Mouse (Mus musculus) limb, embryonic 13.5 days (tissue): ENCODE results near the gene Cask. TPM values are rescaled to one million over a fixed set of nuclear protein-coding genes. Genes with fewer than 3 reads are reported as not detected.
"Not testable (repeated sequence)": the region's sequence is repeated elsewhere in the genome, so short reads cannot be mapped to it uniquely, and the experiment has no call there.

Experiments used
- ATAC-seq: fragments of 200-750 bp; cut with Nextera tagmentation; 2 replicates; pipeline ENCODE4 v1.8.0; 2017; ENCODE audit warnings: low read depth, moderate number of reproducible peaks, moderate TSS enrichment; ENCODE audit not compliant: low FRiP score
- H3K27ac ChIP-seq: fragments of 300-500 bp; sonication (generic); 2 replicates; pipeline ENCODE4 v1.5.1; 2015; ENCODE audit warnings: inconsistent platforms, mild to moderate bottlenecking, moderate library complexity
- H3K27me3 ChIP-seq: fragments of 300-500 bp; sonication (generic); 2 replicates; pipeline ENCODE4 v1.6.1; 2015; ENCODE audit warnings: mild to moderate bottlenecking, inconsistent platforms
- H3K36me3 ChIP-seq: fragments of 300-500 bp; sonication (generic); 2 replicates; pipeline ENCODE4 v1.6.1; 2015; ENCODE audit warnings: inconsistent platforms, mild to moderate bottlenecking, moderate library complexity
- H3K4me1 ChIP-seq: fragments of 300-500 bp; sonication (generic); 2 replicates; pipeline ENCODE4 v1.6.1; 2015; ENCODE audit warnings: inconsistent platforms
- H3K4me2 ChIP-seq: fragments of 300-500 bp; sonication (generic); replicated peaks from 2 replicates; pipeline ENCODE4 v1.6.1; 2015; ENCODE audit warnings: inconsistent platforms, mild to moderate bottlenecking, moderate library complexity
- H3K4me3 ChIP-seq: fragments of 300-500 bp; sonication (generic); 2 replicates; pipeline ENCODE4 v1.5.1; 2015; ENCODE audit warnings: moderate library complexity, mild to moderate bottlenecking, inconsistent platforms
- H3K9ac ChIP-seq: fragments of 300-500 bp; sonication (generic); 2 replicates; pipeline ENCODE4 v1.6.1; 2015; ENCODE audit warnings: mild to moderate bottlenecking, inconsistent platforms
- H3K9me3 ChIP-seq: fragments of 300-500 bp; sonication (generic); 2 replicates; pipeline ENCODE4 v1.6.1; 2016; ENCODE audit warnings: inconsistent platforms
- WGBS: fragments of 180-500 bp; shearing (Covaris S2); methylation state at CpG from one replicate; pipeline ENCODE4 v1.1.7; 2015; 5-methylcytosine and 5-hydroxymethylcytosine counted together
- polyA plus RNA-seq: library from polyadenylated mRNA; unstranded; fragments of >200 nt; fragmentation: Nextera tagmentation; extraction: Ambion mirVana; gene quantifications from 2 replicates; pipeline ENCODE4 v1.2.1, GENCODE M21; 2015

Gene Cask
- polyA plus RNA-seq, 1 experiment from 2014 or later, result 20.4 TPM

DNA sequence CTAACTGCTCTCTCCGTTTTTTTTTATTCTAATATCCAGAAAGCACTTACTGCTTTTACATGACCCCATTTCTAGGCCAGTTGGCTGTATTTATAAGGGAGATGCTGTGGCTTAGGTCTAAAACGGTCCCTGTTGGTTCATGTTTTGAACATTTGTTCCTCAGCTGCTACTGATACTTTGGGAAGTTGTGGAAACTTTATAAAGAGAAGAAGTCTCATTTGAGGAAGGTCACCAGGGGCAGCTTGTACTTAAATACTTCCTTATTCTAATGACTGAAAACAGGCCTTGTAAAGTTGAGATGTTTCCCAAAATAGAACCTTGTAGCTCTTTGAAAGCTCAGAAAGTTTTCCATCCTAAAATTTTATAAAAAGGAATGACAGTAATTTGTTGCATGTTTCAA lies 52.4 kb downstream of the Cask start:
- WGBS, result 41% methylated on average over 2 of the region's 2 CpGs
- Histone ChIP-seq H3K4me1 (no peaks in the 10 kb centered on the region), H3K27ac (no peak overlapping the region), H3K9me3 (no peaks in the 10 kb centered on the region), H3K27me3 (no peaks in the 10 kb centered on the region), H3K4me2 (no peak overlapping the region), H3K36me3 (no peaks in the 10 kb centered on the region), H3K9ac (no peak overlapping the region), H3K4me3 (no peak overlapping the region)
- ATAC-seq, result no peak

DNA sequence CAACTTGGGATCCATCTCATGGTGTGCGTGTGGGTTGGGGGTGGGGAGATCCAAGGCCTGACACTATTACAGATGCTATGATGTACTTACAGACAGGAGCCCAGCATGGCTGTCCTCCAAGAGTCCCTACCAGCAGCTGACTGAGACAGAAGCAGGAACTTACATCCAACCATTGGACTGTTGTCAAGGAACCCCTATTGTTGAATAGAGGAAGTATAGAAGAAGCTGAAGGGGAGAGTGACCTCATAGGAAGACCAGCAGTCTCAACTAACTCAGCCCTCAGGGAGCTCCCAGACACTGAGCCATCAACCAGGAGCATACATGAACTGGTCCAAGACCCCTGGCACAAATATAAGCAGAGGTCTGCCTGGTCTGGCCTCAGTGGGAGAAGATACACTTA lies 85.5 kb downstream of the Cask start:
- Histone ChIP-seq H3K36me3 (no peaks in the 10 kb centered on the region), H3K27me3 (no peaks in the 10 kb centered on the region), H3K9ac (no peak overlapping the region), H3K4me2 (no peak overlapping the region), H3K27ac (no peak overlapping the region), H3K9me3 (no peaks in the 10 kb centered on the region), H3K4me3 (no peak overlapping the region), H3K4me1 (no peaks in the 10 kb centered on the region)
- ATAC-seq, result no peak
- WGBS, result 94% methylated on average over 1 of the region's 1 CpGs

DNA sequence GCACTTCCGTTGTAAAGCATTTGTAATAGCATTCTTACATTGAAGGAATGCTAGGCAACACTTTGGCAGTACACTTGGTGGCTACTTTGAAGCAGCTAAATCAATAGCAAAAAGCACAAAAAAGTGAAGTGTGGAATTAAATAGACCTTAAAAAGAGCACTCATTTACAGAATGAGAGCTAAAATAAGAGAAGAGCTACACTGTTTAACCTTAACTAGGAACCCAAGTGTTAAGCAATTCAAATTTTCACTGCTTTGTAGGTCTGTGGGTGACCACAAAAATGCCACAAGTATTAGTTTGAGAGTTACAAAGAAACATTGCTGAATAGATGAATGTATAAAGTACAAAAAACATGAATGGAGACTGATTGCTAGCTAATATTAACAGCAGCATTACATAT lies 86.1 kb downstream of the Cask start:
- Histone ChIP-seq H3K27me3 (no peaks in the 10 kb centered on the region), H3K27ac (no peak overlapping the region), H3K4me2 (no peak overlapping the region), H3K36me3 (no peaks in the 10 kb centered on the region), H3K4me1 (no peaks in the 10 kb centered on the region), H3K9me3 (no peaks in the 10 kb centered on the region), H3K4me3 (no peak overlapping the region), H3K9ac (no peak overlapping the region)
- ATAC-seq, result no peak
- 81% methylated on average over 1 of the region's 1 CpGs for WGBS

DNA sequence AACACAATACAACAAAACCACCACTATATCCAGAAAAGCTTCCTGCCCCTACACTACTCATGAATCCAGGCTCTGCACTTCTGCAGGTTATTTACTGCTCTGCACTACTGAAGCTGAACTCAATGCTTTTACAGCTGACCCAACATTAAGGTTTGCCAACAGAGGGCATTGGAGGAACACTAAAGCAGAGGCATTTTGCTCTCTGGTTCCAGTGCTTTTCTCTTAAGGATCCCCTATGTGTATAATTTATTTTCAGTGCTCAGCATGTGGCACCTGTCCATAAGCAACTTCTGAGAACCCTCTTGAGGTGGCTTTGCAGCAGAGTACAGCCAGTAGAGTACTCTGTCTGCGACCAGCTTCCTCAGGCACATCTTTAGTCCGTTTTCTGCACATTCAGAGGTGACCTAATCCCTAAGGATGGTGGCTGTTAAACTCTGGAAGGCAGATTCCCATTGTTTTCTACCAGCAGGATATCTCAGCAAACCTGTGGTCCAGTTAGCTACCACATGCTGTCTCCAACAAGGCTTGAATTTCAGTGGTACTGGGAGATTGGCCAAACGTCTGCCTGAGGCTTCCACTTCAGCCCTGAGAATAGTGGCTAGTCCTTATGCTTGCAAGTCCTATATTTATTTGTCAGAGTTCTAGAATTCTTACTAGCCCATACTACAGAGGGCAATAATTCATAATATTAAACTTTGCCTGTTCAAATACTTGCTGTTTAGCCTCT lies 93.7 kb downstream of the Cask start:
- 32% methylated on average over 3 of the region's 3 CpGs for WGBS
- no peak for ATAC-seq
- no peaks in the 10 kb centered on the region for H3K27me3 ChIP-seq
- no peaks in the 10 kb centered on the region for H3K9me3 ChIP-seq
- H3K36me3 ChIP-seq, result no peaks in the 10 kb centered on the region
- no peak overlapping the region for H3K27ac ChIP-seq
- no peak overlapping the region for H3K4me2 ChIP-seq
- H3K9ac ChIP-seq, result no peak overlapping the region
- no peaks in the 10 kb centered on the region for H3K4me1 ChIP-seq
- H3K4me3 ChIP-seq, result no peak overlapping the region

GRCm38 (mm10) chrX:13741110-13741509 lies 110.1 kb downstream of the Cask start:
- ATAC-seq, result no peak
- Histone ChIP-seq H3K27ac (no peak overlapping the region), H3K36me3 (no peaks in the 10 kb centered on the region), H3K9ac (no peak overlapping the region), H3K4me1 (0 out of 2 replicates have a peak, but pooled peaks cover 5% of the 10 kb centered on the region), H3K27me3 (no peaks in the 10 kb centered on the region), H3K9me3 (0 out of 2 replicates have a peak, but pooled peaks cover 6% of the 10 kb centered on the region), H3K4me2 (no peak overlapping the region), H3K4me3 (no peak overlapping the region)
- WGBS, result 62% methylated on average over 2 of the region's 2 CpGs

DNA sequence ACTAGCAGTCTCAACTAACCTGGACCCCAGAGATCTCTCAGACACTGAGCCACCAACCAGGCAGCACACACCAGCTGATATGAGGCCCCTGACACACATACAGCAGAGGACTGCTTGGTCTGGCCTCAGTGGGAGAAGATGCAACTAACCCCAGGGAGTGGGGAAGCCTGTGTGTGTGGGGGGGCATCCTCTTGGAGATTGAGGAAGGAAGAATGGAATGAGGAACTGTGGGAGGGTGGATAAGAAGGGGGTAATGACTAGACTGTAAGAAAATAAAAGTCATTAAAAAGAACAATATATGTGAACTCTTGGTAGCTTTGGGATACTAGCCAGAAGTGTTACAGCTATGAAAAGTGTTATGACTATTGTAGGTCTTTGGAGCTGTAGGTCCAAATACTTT lies 120.4 kb downstream of the Cask start:
- not testable (repeated sequence) for ATAC-seq, H3K27ac ChIP-seq, H3K4me1 ChIP-seq

GRCm38 (mm10) chrX:13729835-13730480 lies 121.2 kb downstream of the Cask start:
- Histone ChIP-seq H3K4me3 (no peak overlapping the region), H3K36me3 (no peaks in the 10 kb centered on the region), H3K27ac (no peak overlapping the region), H3K27me3 (no peaks in the 10 kb centered on the region), H3K9me3 (no peaks in the 10 kb centered on the region), H3K9ac (no peak overlapping the region), H3K4me1 (no peaks in the 10 kb centered on the region; the same call in 1 of the 2 replicates), H3K4me2 (no peak overlapping the region)
- no peak for ATAC-seq
- WGBS, result 86% methylated on average over 1 of the region's 1 CpGs

More for the DNA sequence above, 120.4 kb downstream of the Cask start:
- not testable (repeated sequence) for H3K9ac ChIP-seq, H3K27me3 ChIP-seq, H3K4me3 ChIP-seq, H3K36me3 ChIP-seq, H3K9me3 ChIP-seq, H3K4me2 ChIP-seq

DNA sequence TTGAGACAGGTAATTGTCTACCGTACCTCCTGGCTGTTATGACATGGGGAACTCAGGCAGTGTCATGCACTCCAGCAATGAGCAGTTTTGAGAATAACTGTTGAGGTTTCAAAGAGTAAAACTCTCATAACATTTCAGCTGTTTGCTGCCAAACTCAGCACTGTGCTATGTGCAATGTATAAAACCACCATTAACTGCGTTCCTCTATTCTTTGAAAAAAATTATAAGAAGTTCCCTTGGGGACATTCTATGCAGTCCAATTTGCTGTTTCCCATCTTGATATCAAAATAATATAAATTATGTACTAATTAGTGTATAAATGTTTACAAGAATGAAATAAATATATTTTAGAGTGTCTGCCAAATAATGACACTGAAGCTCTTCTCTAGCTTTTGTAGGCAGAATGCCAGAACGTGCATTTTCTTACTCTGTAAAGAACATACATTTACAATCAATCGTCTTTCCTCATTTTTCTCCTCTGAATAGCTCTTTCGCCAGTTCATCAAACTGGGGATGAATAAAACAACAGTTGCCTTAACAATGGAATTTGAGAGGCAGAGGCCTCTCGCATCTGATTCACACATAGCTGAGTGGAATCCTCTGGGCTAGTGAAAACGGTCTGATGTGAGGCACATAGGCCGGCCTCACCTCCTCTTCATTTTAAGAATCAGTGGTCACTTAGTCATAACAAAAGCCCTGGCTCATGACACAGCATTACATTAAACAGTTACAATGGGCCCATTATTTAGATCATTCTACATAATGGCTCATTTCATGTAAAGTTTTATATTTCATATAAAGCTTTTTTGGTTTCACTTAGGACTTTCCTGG lies 125.4 kb downstream of the Cask start:
- 67% methylated on average over 8 of the region's 8 CpGs for WGBS
- no peak for ATAC-seq

DNA sequence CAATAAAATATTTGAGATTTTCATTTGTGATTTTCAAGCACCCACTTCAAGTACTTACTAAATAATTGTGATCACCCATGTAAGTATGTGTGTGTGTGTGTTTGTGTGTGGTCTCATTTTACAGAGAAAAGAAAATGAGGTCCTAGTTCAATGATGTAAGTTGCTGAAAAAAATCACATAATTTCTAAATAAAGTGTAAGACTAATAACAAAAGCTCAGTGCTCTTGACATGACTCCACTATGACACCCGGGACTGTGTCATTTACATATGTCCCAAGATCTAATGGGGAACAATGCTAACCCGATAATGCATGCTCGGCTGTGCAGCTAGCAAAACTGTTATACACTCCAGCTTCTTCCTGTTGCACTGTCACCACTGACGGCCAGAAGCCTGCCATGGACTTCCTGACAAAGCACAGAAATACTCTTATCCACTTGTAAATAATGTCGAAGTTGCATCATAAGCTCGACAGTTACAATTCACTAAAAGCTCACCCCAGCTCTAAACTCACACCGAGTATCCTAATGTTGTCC lies 130.8 kb downstream of the Cask start:
- 78% methylated on average over 7 of the region's 7 CpGs for WGBS
- Histone ChIP-seq H3K36me3 (no peaks in the 10 kb centered on the region), H3K9ac (no peak overlapping the region), H3K4me1 (no peaks in the 10 kb centered on the region), H3K4me2 (no peak overlapping the region), H3K27ac (no peak overlapping the region), H3K27me3 (no peaks in the 10 kb centered on the region), H3K4me3 (no peak overlapping the region), H3K9me3 (no peaks in the 10 kb centered on the region)
- ATAC-seq, result no peak

More for the DNA sequence above, 125.4 kb downstream of the Cask start:
- Histone ChIP-seq H3K4me2 (no peak overlapping the region), H3K9ac (no peak overlapping the region), H3K9me3 (no peaks in the 10 kb centered on the region), H3K27ac (no peak overlapping the region), H3K4me1 (no peaks in the 10 kb centered on the region), H3K27me3 (no peaks in the 10 kb centered on the region), H3K4me3 (no peak overlapping the region), H3K36me3 (no peaks in the 10 kb centered on the region)

GRCm38 (mm10) chrX:13718283-13718682 lies 132.9 kb downstream of the Cask start:
- no peak overlapping the region for H3K27ac ChIP-seq
- no peak overlapping the region for H3K4me2 ChIP-seq
- no peak for ATAC-seq
- WGBS, result 62% methylated on average over 1 of the region's 1 CpGs
- no peak overlapping the region for H3K9ac ChIP-seq
- no peak overlapping the region for H3K4me3 ChIP-seq
- H3K27me3 ChIP-seq, result no peaks in the 10 kb centered on the region
- H3K36me3 ChIP-seq, result peaks cover 4% of the 10 kb centered on the region
- no peaks in the 10 kb centered on the region for H3K9me3 ChIP-seq
- no peaks in the 10 kb centered on the region for H3K4me1 ChIP-seq

- Histone ChIP-seq H3K36me3 (peaks cover 4% of the 10 kb centered on the region), H3K4me2 (no peak overlapping the region), H3K9me3 (no peaks in the 10 kb centered on the region), H3K4me1 (no peaks in the 10 kb centered on the region), H3K27me3 (no peaks in the 10 kb centered on the region), H3K27ac (no peak overlapping the region), H3K4me3 (no peak overlapping the region), H3K9ac (no peak overlapping the region)
- no peak for ATAC-seq
- WGBS, result 75% methylated on average over 4 of the region's 4 CpGs
Observed at GRCm38 (mm10) chrX:13716796-13717569, 134.2 kb downstream of the Cask start.
